Mouse (Mus musculus) hindbrain, embryonic 15.5 days (tissue): ENCODE measurements around the gene Nt5c3. TPM values are rescaled to one million over a fixed set of nuclear protein-coding genes. Genes with fewer than 3 reads are reported as not detected.
"Not testable (repeated sequence)": the region's sequence is repeated elsewhere in the genome, so short reads cannot be mapped to it uniquely, and the experiment has no call there.

Source experiments
- ATAC-seq: fragments of 200-750 bp; cut with Nextera tagmentation; 2 replicates; pipeline ENCODE4 v1.8.0; 2017; ENCODE audit warnings: low read depth, moderate number of reproducible peaks, moderate TSS enrichment; ENCODE audit not compliant: low FRiP score
- H3K27ac ChIP-seq: fragments of 300-500 bp; sonication (generic); replicated peaks from 2 replicates; pipeline ENCODE4 v1.5.1; 2015; ENCODE audit warnings: mild to moderate bottlenecking, inconsistent platforms
- H3K27me3 ChIP-seq: fragments of 300-500 bp; sonication (generic); 2 replicates; pipeline ENCODE4 v1.6.1; 2015; ENCODE audit warnings: control low read depth, inconsistent platforms
- H3K36me3 ChIP-seq: fragments of 300-500 bp; sonication (generic); 2 replicates; pipeline ENCODE4 v1.6.1; 2015; ENCODE audit warnings: control low read depth, inconsistent platforms
- H3K4me1 ChIP-seq: fragments of 300-500 bp; sonication (generic); replicated peaks from 2 replicates; pipeline ENCODE4 v1.6.1; 2015; ENCODE audit warnings: control low read depth, inconsistent platforms
- H3K4me2 ChIP-seq: fragments of 300-500 bp; sonication (generic); 2 replicates; pipeline ENCODE4 v1.6.1; 2015; ENCODE audit warnings: moderate library complexity, mild to moderate bottlenecking, inconsistent platforms
- H3K4me3 ChIP-seq: fragments of 300-500 bp; sonication (generic); 2 replicates; pipeline ENCODE4 v1.5.1; 2015; ENCODE audit warnings: mild to moderate bottlenecking, inconsistent platforms
- H3K9ac ChIP-seq: fragments of 300-500 bp; sonication (generic); 2 replicates; pipeline ENCODE4 v1.6.1; 2015; ENCODE audit warnings: inconsistent platforms
- H3K9me3 ChIP-seq: fragments of 300-500 bp; sonication (generic); 2 replicates; pipeline ENCODE4 v1.6.1; 2016; ENCODE audit warnings: control low read depth, inconsistent platforms
- WGBS: fragments of 180-500 bp; shearing (Covaris S2); methylation state at CpG from one replicate; pipeline ENCODE4 v1.1.7; 2015; 5-methylcytosine and 5-hydroxymethylcytosine counted together
- polyA plus RNA-seq: library from polyadenylated mRNA; unstranded; fragments of >200 nt; fragmentation: Nextera tagmentation; extraction: Ambion mirVana; gene quantifications from 2 replicates; pipeline ENCODE4 v1.2.1, GENCODE M21; 2015

Gene Nt5c3
- polyA plus RNA-seq, 1 experiment from 2014 or later = 153 TPM

- Histone ChIP-seq H3K9me3 (no peaks in the 10 kb centered on the region), H3K4me1 (peaks cover 27% of the 10 kb centered on the region), H3K27ac (no peak overlapping the region), H3K36me3 (no peaks in the 10 kb centered on the region), H3K27me3 (no peaks in the 10 kb centered on the region), H3K4me2 (0 out of 2 replicates have a peak overlapping the region, but pooled peaks have one; percentile 13), H3K9ac (no peak overlapping the region), H3K4me3 (no peak overlapping the region)
- ATAC-seq = peak; percentile 37; the same call in 1 of the 2 replicates
- 41% methylated on average over 12 of the region's 12 CpGs for WGBS
These were observed 21.8 kb downstream of the Nt5c3 start for GRCm38 (mm10) chr6:56901824-56902386.

GRCm38 (mm10) chr6:56901336-56901735 lies 22.4 kb downstream of the Nt5c3 start:
- no peak for ATAC-seq
- no peak overlapping the region for H3K4me2 ChIP-seq
- no peaks in the 10 kb centered on the region for H3K36me3 ChIP-seq
- H3K9me3 ChIP-seq = no peaks in the 10 kb centered on the region
- no peak overlapping the region for H3K9ac ChIP-seq
- no peaks in the 10 kb centered on the region for H3K27me3 ChIP-seq
- H3K4me3 ChIP-seq = no peak overlapping the region
- H3K4me1 ChIP-seq = peaks cover 27% of the 10 kb centered on the region
- WGBS = 68% methylated on average over 3 of the region's 3 CpGs
- no peak overlapping the region for H3K27ac ChIP-seq

DNA sequence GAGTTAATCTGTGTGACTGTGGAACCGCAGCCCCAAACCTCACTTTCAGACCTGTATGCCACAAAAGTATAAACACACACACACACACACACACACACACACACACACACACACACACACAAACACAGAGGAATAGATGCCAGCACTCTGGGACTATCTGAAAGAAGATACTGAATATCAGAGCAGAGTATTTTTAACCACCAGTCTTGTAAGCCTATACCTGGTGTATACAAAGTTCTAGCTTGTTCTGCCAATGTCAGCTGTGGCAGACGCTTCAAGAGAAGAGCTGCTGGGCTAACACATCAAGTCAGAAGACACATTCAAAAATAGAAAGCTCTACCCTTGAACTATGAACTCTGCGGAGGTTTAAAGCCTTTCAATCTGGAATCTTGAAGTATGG lies 24.1 kb downstream of the Nt5c3 start:
- Histone ChIP-seq H3K27me3 (no peaks in the 10 kb centered on the region), H3K27ac (no peak overlapping the region), H3K4me1 (peaks cover 21% of the 10 kb centered on the region), H3K36me3 (no peaks in the 10 kb centered on the region), H3K4me2 (no peak overlapping the region), H3K9me3 (no peaks in the 10 kb centered on the region), H3K4me3 (no peak overlapping the region), H3K9ac (no peak overlapping the region)
- ATAC-seq = no peak
- WGBS = 87% methylated on average over 3 of the region's 3 CpGs

GRCm38 (mm10) chr6:56890762-56891161 lies 33.0 kb downstream of the Nt5c3 start:
- 96% methylated on average over 2 of the region's 2 CpGs for WGBS
- Histone ChIP-seq H3K27me3 (no peaks in the 10 kb centered on the region), H3K4me2 (no peak overlapping the region), H3K4me1 (no peaks in the 10 kb centered on the region), H3K4me3 (no peak overlapping the region), H3K27ac (no peak overlapping the region), H3K36me3 (peaks cover 31% of the 10 kb centered on the region), H3K9ac (no peak overlapping the region), H3K9me3 (no peaks in the 10 kb centered on the region)
- ATAC-seq = no peak

- H3K4me2 ChIP-seq = no peak overlapping the region
- WGBS = 93% methylated on average over 6 of the region's 6 CpGs
- H3K36me3 ChIP-seq = peaks cover 34% of the 10 kb centered on the region
- H3K27me3 ChIP-seq = no peaks in the 10 kb centered on the region
- no peaks in the 10 kb centered on the region for H3K9me3 ChIP-seq
- no peak for ATAC-seq
- no peak overlapping the region for H3K4me3 ChIP-seq
- no peak overlapping the region for H3K9ac ChIP-seq
- no peaks in the 10 kb centered on the region for H3K4me1 ChIP-seq
- H3K27ac ChIP-seq = no peak overlapping the region
These were observed 35.2 kb downstream of the Nt5c3 start for GRCm38 (mm10) chr6:56888561-56888960.

GRCm38 (mm10) chr6:56879352-56879955 lies 44.3 kb downstream of the Nt5c3 start:
- no peak overlapping the region for H3K9ac ChIP-seq
- 86% methylated on average over 1 of the region's 1 CpGs for WGBS
- H3K36me3 ChIP-seq = peaks cover 19% of the 10 kb centered on the region
- no peak overlapping the region for H3K4me3 ChIP-seq
- no peaks in the 10 kb centered on the region for H3K4me1 ChIP-seq
- no peak overlapping the region for H3K27ac ChIP-seq
- no peaks in the 10 kb centered on the region for H3K27me3 ChIP-seq
- no peak for ATAC-seq
- H3K9me3 ChIP-seq = no peaks in the 10 kb centered on the region
- no peak overlapping the region for H3K4me2 ChIP-seq

DNA sequence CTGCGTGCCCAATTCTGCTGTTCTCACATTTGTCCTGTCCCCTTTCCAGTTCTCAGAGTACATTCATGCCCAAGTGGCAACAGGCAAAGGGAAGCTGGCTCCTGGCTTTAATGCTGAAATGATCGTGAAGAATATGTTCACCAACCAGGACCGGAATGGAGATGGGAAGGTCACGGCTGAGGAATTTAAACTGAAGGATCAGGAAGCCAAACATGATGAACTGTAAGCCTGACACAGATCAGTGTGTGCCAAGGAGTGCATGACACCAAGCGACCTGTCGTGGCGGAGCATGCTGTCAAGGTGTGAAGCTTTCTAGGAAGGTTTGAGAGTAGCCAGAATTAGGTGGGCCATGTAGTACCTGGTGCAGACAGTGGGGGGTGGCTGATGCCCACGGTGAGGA lies 45.7 kb downstream of the Nt5c3 start:
- ATAC-seq = no peak
- H3K4me3 ChIP-seq = no peak overlapping the region
- 96% methylated on average over 8 of the region's 8 CpGs for WGBS
- peaks cover 11% of the 10 kb centered on the region for H3K36me3 ChIP-seq
- no peak overlapping the region for H3K9ac ChIP-seq
- no peaks in the 10 kb centered on the region for H3K4me1 ChIP-seq
- no peaks in the 10 kb centered on the region for H3K9me3 ChIP-seq
- no peaks in the 10 kb centered on the region for H3K27me3 ChIP-seq
- no peak overlapping the region for H3K27ac ChIP-seq
- no peak overlapping the region for H3K4me2 ChIP-seq

DNA sequence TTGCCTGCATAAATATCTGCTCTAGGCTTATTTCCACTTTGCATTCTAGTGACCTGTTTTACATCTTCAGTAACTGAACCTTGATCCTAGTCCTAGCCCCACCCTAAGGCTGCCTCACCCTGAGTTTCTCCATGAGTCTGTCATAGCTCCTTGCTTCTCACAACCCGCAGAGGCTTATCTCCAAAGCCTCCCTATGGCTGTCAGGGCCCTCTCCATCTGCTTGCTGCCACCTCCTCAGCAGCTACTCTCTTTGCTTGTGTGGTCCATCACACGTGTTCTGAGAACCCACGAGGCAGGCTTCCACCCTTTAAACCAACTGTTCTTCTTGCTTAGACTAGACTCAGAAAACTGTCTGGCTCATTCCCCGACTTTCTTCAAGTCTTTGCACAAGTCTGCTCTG lies 46.9 kb downstream of the Nt5c3 start:
- H3K4me1 ChIP-seq = no peaks in the 10 kb centered on the region
- no peak overlapping the region for H3K27ac ChIP-seq
- H3K9me3 ChIP-seq = no peaks in the 10 kb centered on the region
- H3K36me3 ChIP-seq = peaks cover 3% of the 10 kb centered on the region
- 89% methylated on average over 4 of the region's 4 CpGs for WGBS
- no peaks in the 10 kb centered on the region for H3K27me3 ChIP-seq
- ATAC-seq = no peak
- H3K9ac ChIP-seq = no peak overlapping the region
- H3K4me2 ChIP-seq = no peak overlapping the region
- H3K4me3 ChIP-seq = no peak overlapping the region

- no peak overlapping the region for H3K27ac ChIP-seq
- H3K9ac ChIP-seq = no peak overlapping the region
- no peaks in the 10 kb centered on the region for H3K27me3 ChIP-seq
- H3K4me3 ChIP-seq = no peak overlapping the region
- no peaks in the 10 kb centered on the region for H3K9me3 ChIP-seq
- no peak for ATAC-seq
- H3K4me1 ChIP-seq = no peaks in the 10 kb centered on the region
- WGBS = 95% methylated on average over 2 of the region's 2 CpGs
- no peak overlapping the region for H3K4me2 ChIP-seq
- no peaks in the 10 kb centered on the region for H3K36me3 ChIP-seq
These were observed 53.7 kb downstream of the Nt5c3 start for GRCm38 (mm10) chr6:56870027-56870426.

- no peaks in the 10 kb centered on the region for H3K9me3 ChIP-seq
- no peaks in the 10 kb centered on the region for H3K36me3 ChIP-seq
- WGBS = 76% methylated on average over 8 of the region's 8 CpGs
- H3K9ac ChIP-seq = no peak overlapping the region
- no peak overlapping the region for H3K27ac ChIP-seq
- H3K27me3 ChIP-seq = no peaks in the 10 kb centered on the region
- no peak for ATAC-seq
- no peak overlapping the region for H3K4me2 ChIP-seq
- no peaks in the 10 kb centered on the region for H3K4me1 ChIP-seq
- no peak overlapping the region for H3K4me3 ChIP-seq
These were observed 55.2 kb downstream of the Nt5c3 start for GRCm38 (mm10) chr6:56868565-56868964.

- not testable (repeated sequence) for H3K36me3 ChIP-seq, ATAC-seq, H3K27me3 ChIP-seq, H3K4me1 ChIP-seq, H3K27ac ChIP-seq, H3K9me3 ChIP-seq, H3K4me2 ChIP-seq, H3K4me3 ChIP-seq, H3K9ac ChIP-seq
- 94% methylated on average over 1 of the region's 1 CpGs for WGBS
These were observed 56.8 kb downstream of the Nt5c3 start for GRCm38 (mm10) chr6:56866899-56867298.

DNA sequence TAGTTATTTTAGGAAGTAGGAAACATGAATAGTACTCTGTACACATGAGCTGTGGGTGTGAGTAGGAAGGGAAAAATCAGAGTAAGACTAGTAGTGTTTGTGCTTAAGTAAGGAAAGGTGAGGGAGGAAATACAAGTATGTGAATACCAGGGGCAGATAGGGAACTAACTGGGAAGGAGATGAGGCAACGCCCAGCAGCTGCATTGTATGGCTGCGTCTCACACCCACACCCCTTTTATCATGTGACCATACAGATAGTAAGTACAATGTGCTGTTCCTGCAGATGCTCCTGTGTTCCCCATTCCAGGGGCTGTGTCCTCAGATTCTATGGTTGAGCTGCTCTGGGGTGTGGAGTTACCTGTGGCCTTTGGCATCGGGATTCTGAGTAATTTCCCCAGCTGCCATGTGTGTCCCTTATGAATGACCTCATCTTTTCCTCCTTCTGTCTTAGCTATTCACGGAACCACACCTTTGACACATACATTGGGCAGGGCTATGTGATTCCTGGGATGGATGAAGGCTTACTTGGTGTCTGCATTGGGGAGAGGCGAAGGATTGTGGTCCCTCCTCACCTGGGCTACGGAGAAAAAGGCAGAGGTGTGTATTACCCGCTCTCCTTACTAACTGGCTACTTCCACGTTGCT lies 63.4 kb downstream of the Nt5c3 start:
- no peak for ATAC-seq
- H3K9me3 ChIP-seq = no peaks in the 10 kb centered on the region
- no peak overlapping the region for H3K9ac ChIP-seq
- 92% methylated on average over 8 of the region's 8 CpGs for WGBS
- H3K27ac ChIP-seq = no peak overlapping the region
- no peak overlapping the region for H3K4me2 ChIP-seq
- no peaks in the 10 kb centered on the region for H3K27me3 ChIP-seq
- no peak overlapping the region for H3K4me3 ChIP-seq
- H3K36me3 ChIP-seq = no peaks in the 10 kb centered on the region
- no peaks in the 10 kb centered on the region for H3K4me1 ChIP-seq
